Mouse (Mus musculus) embryonic facial prominence, embryonic 10.5 days (tissue): ENCODE measurements around the gene Thra. TPM values are rescaled to one million over a fixed set of nuclear protein-coding genes. Genes with fewer than 3 reads are reported as not detected.

Experiments used
- DNase-seq: peaks from one replicate; pipeline ENCODE4 v3.0.0-alpha.2; 2017; ENCODE audit warnings: low spot score
- H3K27ac ChIP-seq: fragments of 300-500 bp; sonication (generic); replicated peaks from 2 replicates; pipeline ENCODE4 v1.5.1; 2016; ENCODE audit warnings: mild to moderate bottlenecking
- H3K27me3 ChIP-seq: fragments of 300-500 bp; sonication (generic); replicated peaks from 2 replicates; pipeline ENCODE4 v1.6.1; 2016; ENCODE audit warnings: low read depth, mild to moderate bottlenecking; ENCODE audit not compliant: poor library complexity, severe bottlenecking
- H3K36me3 ChIP-seq: fragments of 300-500 bp; sonication (generic); replicated peaks from 2 replicates; pipeline ENCODE4 v1.6.1; 2016; ENCODE audit warnings: mild to moderate bottlenecking, moderate library complexity
- H3K4me1 ChIP-seq: fragments of 300-500 bp; sonication (generic); 2 replicates; pipeline ENCODE4 v1.6.1; 2016
- H3K4me3 ChIP-seq: fragments of 300-500 bp; sonication (generic); 2 replicates; pipeline ENCODE4 v1.5.1; 2016; ENCODE audit warnings: mild to moderate bottlenecking, moderate library complexity
- H3K9me3 ChIP-seq: fragments of 300-500 bp; sonication (generic); 2 replicates; pipeline ENCODE4 v1.6.1; 2016; ENCODE audit warnings: mild to moderate bottlenecking
- WGBS: fragments of 180-500 bp; shearing (Covaris S2); methylation state at CpG from one replicate; pipeline ENCODE4 v1.1.7; 2016; 5-methylcytosine and 5-hydroxymethylcytosine counted together
- polyA plus RNA-seq: library from polyadenylated mRNA; unstranded; fragments of >200 nt; fragmentation: Nextera tagmentation; extraction: Ambion mirVana; gene quantifications from 2 replicates; pipeline ENCODE4 v1.2.1, GENCODE M21; 2016

The Thra gene
- polyA plus RNA-seq, 1 experiment from 2014 or later: 9.1 TPM

DNA sequence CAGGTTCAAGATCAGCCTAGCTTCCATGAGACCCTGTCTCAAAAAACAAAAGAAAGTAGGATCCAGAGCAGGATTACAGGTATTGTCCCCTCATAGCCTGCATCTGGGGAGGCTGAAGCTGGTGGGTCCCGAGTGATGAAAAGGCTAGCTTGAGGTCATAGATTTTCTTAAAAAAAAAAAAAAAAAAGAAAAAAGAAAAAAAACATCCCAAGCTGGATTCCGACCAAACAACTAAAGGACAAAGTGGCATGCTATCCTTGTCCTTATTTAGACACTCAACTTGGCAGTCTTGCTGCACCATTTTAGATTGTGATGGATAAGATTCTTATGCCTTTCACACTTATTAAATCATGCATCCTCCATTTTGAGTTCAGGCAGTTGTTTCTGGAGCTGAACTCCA, 68.0 kb downstream of the Thra start:
- peaks cover 78% of the 10 kb centered on the region for H3K36me3 ChIP-seq
- H3K9me3 ChIP-seq: no peaks in the 10 kb centered on the region
- H3K27ac ChIP-seq: peak overlapping the region; percentile 98; the same call in 1 of the 2 replicates

GRCm38 (mm10) chr11:98809457-98810290, 69.2 kb downstream of the Thra start:
- Histone ChIP-seq H3K27ac (peak overlapping the region; percentile 98), H3K4me3 (peak overlapping the region; percentile 89), H3K4me1 (peaks cover 25% of the 10 kb centered on the region), H3K9me3 (no peaks in the 10 kb centered on the region), H3K27me3 (no peaks in the 10 kb centered on the region), H3K36me3 (peaks cover 78% of the 10 kb centered on the region)
- DNase-seq: peak; percentile 99
- under 1% methylated on average over 84 of the region's 84 CpGs for WGBS

More for the DNA sequence above, 68.0 kb downstream of the Thra start:
- H3K4me1 ChIP-seq: peaks cover 25% of the 10 kb centered on the region
- peak overlapping the region; percentile 89; the same call in 1 of the 2 replicates for H3K4me3 ChIP-seq
- 77% methylated on average over 2 of the region's 2 CpGs for WGBS
- DNase-seq: no peak
- no peaks in the 10 kb centered on the region for H3K27me3 ChIP-seq

DNA sequence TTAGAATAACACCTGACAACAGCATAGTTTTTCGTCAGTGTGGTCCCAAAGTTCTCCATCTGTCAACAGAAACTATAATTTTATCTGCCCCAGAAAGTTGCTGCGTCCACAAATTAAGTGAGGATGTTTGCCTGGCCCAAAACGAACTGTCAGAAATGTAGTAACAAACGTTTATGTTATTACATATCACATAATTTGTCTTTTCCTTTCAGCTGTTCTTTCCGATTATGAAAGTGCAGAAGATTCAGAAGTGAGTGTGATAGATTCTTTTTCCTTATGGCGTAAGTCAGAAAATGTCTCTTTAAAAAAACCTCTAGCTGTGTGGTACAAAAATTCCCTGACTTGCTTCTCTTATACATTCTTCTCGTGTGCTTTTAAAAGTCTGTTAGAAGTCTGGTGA, 70.2 kb downstream of the Thra start:
- H3K9me3 ChIP-seq: no peaks in the 10 kb centered on the region
- peaks cover 25% of the 10 kb centered on the region for H3K4me1 ChIP-seq
- H3K4me3 ChIP-seq: peak overlapping the region; percentile 89
- 78% methylated on average over 7 of the region's 7 CpGs for WGBS
- DNase-seq: no peak
- H3K27ac ChIP-seq: peak overlapping the region; percentile 98; the same call in 1 of the 2 replicates
- no peaks in the 10 kb centered on the region for H3K27me3 ChIP-seq
- H3K36me3 ChIP-seq: peaks cover 78% of the 10 kb centered on the region

DNA sequence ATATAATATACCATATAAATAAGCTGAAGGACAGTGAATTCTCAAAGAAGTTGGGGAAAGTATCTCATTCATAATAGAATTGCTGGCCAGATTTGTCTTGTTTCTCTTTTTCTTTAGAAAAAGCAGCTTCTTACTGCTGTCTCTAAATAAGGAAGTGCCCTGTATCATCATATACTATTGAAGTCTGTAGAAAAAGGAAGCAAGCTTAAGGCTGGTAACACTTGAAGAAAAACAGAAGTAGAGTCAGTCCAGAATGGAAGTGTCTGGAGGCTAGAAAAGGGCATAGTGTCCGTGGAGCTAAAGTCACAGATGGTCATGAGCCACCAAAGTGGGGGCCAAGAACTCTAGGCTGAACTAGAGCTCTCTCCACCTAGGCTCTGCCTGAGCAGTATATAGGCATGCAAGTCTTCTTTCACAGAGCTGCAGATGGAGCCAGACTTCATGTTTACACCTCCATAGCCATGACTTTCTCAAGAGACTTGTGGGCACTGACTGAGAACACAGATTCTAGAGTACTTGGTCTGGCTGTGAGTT, 76.3 kb downstream of the Thra start:
- no peak for DNase-seq
- 97% methylated on average over 1 of the region's 1 CpGs for WGBS
- Histone ChIP-seq H3K27me3 (no peaks in the 10 kb centered on the region), H3K27ac (no peak overlapping the region), H3K36me3 (peaks cover 100% of the 10 kb centered on the region), H3K4me1 (no peaks in the 10 kb centered on the region), H3K9me3 (no peaks in the 10 kb centered on the region), H3K4me3 (no peak overlapping the region)

Other genes starting within 250 kb of the Thra start
- gene Ikzf3, start 194.6 kb upstream of the Thra start, polyA plus RNA-seq: 0.05 and 0.13 TPM in 2 replicates
- 0.20 and 0.47 TPM in 2 replicates for gene Zpbp2, start 189.5 kb upstream of the Thra start, polyA plus RNA-seq
- gene Ormdl3, start 153.3 kb upstream of the Thra start, polyA plus RNA-seq: 56.7 and 57.7 TPM in 2 replicates
- not detected in 2 replicates for gene Lrrc3c, start 142.3 kb upstream of the Thra start, polyA plus RNA-seq
- 1.3 and 2.0 TPM in 2 replicates for gene Gm12355, start 115.0 kb upstream of the Thra start, polyA plus RNA-seq
- gene Gsdma3, start 114.3 kb upstream of the Thra start, polyA plus RNA-seq: not detected in 2 replicates
- not detected in 2 replicates for gene Gsdma2, start 93.9 kb upstream of the Thra start, polyA plus RNA-seq
- not detected in 2 replicates for gene Gsdma, start 76.3 kb upstream of the Thra start, polyA plus RNA-seq
- 249 and 262 TPM in 2 replicates for gene Psmd3, start 58.1 kb upstream of the Thra start, polyA plus RNA-seq
- not detected in 2 replicates for gene Csf3, start 39.4 kb upstream of the Thra start, polyA plus RNA-seq
- gene Med24, start 11.2 kb upstream of the Thra start, polyA plus RNA-seq: 73.9 and 78.1 TPM in 2 replicates
- gene Nr1d1, start 34.7 kb downstream of the Thra start, polyA plus RNA-seq: 1.1 and 1.8 TPM in 2 replicates
- gene Msl1, start 54.9 kb downstream of the Thra start, polyA plus RNA-seq: 23.4 and 23.5 TPM in 2 replicates
- gene Casc3, start 64.3 kb downstream of the Thra start, polyA plus RNA-seq: 47.5 and 48.3 TPM in 2 replicates
- 1.4 and 1.8 TPM in 2 replicates for gene Rapgefl1, start 96.1 kb downstream of the Thra start, polyA plus RNA-seq
- 5.0 and 5.4 TPM in 2 replicates for gene Wipf2, start 123.0 kb downstream of the Thra start, polyA plus RNA-seq
- gene Cdc6, start 167.2 kb downstream of the Thra start, polyA plus RNA-seq: 65.1 and 69.1 TPM in 2 replicates
- gene Rara, start 187.2 kb downstream of the Thra start, polyA plus RNA-seq: 34.0 and 35.6 TPM in 2 replicates
- 0.25 TPM in 1 of 2 replicates, not detected in the other for gene Gjd3, start 242.4 kb downstream of the Thra start, polyA plus RNA-seq